Mouse (Mus musculus) intestine, embryonic 15.5 days (tissue): ENCODE measurements at regions not wholly inside any gene's neighbourhood (a gene's known extent, or its start where the extent isn't known, plus 50 kb on each side); places are given as distances from the start of the nearest gene placed in this dataset.
"Not testable (repeated sequence)": the region's sequence is repeated elsewhere in the genome, so short reads cannot be mapped to it uniquely, and the experiment has no call there.

Experiments used
- ATAC-seq: fragments of 200-750 bp; cut with Nextera tagmentation; 2 replicates; pipeline ENCODE4 v1.8.0; 2017; ENCODE audit warnings: moderate TSS enrichment, moderate library complexity
- H3K27ac ChIP-seq: fragments of 300-500 bp; sonication (generic); 2 replicates; pipeline ENCODE4 v1.5.1; 2015; ENCODE audit warnings: mild to moderate bottlenecking, inconsistent platforms
- H3K27me3 ChIP-seq: fragments of 300-500 bp; sonication (generic); replicated peaks from 2 replicates; pipeline ENCODE4 v1.6.1; 2015; ENCODE audit warnings: inconsistent platforms
- H3K36me3 ChIP-seq: fragments of 300-500 bp; sonication (generic); 2 replicates; pipeline ENCODE4 v1.6.1; 2015; ENCODE audit warnings: inconsistent platforms
- H3K4me1 ChIP-seq: fragments of 300-500 bp; sonication (generic); replicated peaks from 2 replicates; pipeline ENCODE4 v1.6.1; 2015; ENCODE audit warnings: inconsistent platforms
- H3K4me2 ChIP-seq: fragments of 300-500 bp; sonication (generic); replicated peaks from 2 replicates; pipeline ENCODE4 v1.6.1; 2015; ENCODE audit warnings: mild to moderate bottlenecking, inconsistent platforms
- H3K4me3 ChIP-seq: fragments of 300-500 bp; sonication (generic); replicated peaks from 2 replicates; pipeline ENCODE4 v1.5.1; 2015; ENCODE audit warnings: inconsistent platforms
- H3K9ac ChIP-seq: fragments of 300-500 bp; sonication (generic); 2 replicates; pipeline ENCODE4 v1.6.1; 2015; ENCODE audit warnings: inconsistent platforms
- H3K9me3 ChIP-seq: fragments of 300-500 bp; sonication (generic); 2 replicates; pipeline ENCODE4 v1.6.1; 2016; ENCODE audit warnings: inconsistent platforms
- WGBS: fragments of 180-500 bp; shearing (Covaris S2); methylation state at CpG from one replicate; pipeline ENCODE4 v1.1.7; 2015; 5-methylcytosine and 5-hydroxymethylcytosine counted together

DNA sequence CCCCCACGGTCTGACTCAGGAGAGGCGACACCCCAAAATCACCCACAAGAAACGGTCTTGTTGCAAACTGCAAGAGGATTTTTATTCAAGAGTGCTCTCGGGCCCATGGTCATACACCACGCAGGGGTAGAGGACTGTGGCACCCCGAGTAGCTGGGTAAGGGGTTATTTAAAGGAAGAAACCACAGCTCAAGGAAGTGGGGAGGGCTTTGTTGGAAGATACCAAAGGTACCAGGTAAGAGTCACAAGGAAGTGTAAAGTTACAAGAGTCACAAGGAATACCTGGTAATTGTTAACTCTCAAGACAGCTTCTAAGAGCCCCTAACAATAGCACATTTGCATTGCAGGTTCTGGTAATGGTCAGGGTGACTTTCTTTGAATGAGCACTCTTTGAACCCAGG, 170.2 kb downstream of the Snx19 start:
- not testable (repeated sequence) for H3K36me3 ChIP-seq, H3K4me2 ChIP-seq, H3K27me3 ChIP-seq, H3K9me3 ChIP-seq, H3K9ac ChIP-seq, ATAC-seq, H3K27ac ChIP-seq, H3K4me1 ChIP-seq, H3K4me3 ChIP-seq
- 83% methylated on average over 6 of the region's 6 CpGs for WGBS

DNA sequence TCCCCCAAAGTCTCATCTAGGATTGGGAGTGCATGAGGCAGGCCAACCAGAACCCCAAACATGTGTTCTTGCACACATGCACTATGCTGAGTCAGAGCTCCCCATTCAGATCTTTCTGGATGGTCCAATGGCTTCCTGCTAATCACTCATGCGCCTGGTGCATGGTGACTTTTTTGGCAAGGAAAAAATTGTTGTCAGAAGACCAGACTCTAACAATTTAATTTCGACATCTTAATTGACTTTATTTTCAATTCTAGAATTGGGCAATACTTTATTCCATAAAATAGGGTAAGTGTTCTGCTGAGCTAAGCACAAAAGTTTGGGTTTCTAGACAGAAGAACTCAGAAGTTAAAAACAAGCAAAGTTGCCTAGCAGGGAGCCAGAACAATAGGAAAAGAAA, 165.7 kb downstream of the Snx19 start:
- Histone ChIP-seq H3K4me1 (no peaks in the 10 kb centered on the region), H3K9ac (no peak overlapping the region), H3K27ac (no peak overlapping the region), H3K36me3 (no peaks in the 10 kb centered on the region), H3K4me3 (no peak overlapping the region), H3K27me3 (no peaks in the 10 kb centered on the region), H3K4me2 (no peak overlapping the region), H3K9me3 (no peaks in the 10 kb centered on the region)
- WGBS = 91% methylated on average over 2 of the region's 2 CpGs
- ATAC-seq = no peak

DNA sequence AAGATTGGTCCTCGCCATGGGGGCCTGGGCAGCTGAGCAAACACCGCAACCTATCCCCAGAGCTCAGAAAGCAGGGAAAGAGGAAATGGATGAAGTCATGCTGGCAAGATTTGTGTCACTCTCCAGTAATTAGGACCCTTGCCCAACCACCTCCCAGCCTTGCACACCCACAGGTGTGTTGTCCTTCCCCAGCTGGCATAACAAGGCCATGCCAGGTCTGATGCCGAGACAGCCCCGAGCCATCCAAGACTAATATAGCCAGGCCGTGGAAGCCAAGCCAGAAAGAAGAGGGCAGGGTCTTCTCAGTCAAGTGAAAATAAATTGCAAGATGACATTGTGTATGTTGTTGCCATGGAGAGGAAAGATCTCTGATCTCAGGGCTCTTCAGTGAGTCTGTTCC, 164.3 kb downstream of the Snx19 start:
- H3K27ac ChIP-seq = no peak overlapping the region
- 62% methylated on average over 5 of the region's 5 CpGs for WGBS

DNA sequence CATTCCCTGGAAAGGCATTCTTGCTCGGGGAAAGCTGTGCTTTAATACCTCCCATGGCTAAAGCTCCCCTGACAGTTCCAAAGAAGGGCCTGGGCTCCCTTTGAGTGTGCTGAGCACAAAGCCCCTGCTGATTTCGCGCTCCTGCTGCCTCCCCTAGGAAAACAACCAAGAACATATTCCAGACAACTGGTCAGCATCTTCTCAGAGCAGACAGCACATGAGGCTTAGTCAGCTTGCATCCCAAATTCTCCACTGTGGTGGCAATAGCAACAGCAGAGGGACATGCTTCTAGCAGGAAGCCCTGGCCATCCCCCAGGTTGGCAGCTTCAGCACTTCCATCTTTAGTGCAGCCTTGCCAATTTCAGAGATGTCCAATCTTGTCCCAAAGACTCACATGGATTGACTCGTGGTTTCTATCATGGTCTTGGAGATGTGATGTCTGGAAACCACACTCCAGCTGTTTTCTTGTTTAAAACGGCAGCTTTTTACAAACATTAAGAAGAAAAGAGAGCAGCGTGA, 163.8 kb downstream of the Snx19 start:
- 60% methylated on average over 6 of the region's 6 CpGs for WGBS
- H3K4me1 ChIP-seq = no peaks in the 10 kb centered on the region
- H3K36me3 ChIP-seq = no peaks in the 10 kb centered on the region
- no peak overlapping the region for H3K9ac ChIP-seq
- no peaks in the 10 kb centered on the region for H3K9me3 ChIP-seq
- no peak overlapping the region for H3K27ac ChIP-seq
- no peaks in the 10 kb centered on the region for H3K27me3 ChIP-seq
- no peak overlapping the region for H3K4me3 ChIP-seq
- H3K4me2 ChIP-seq = no peak overlapping the region
- no peak for ATAC-seq

More for the DNA sequence above, 164.3 kb downstream of the Snx19 start:
- no peak overlapping the region for H3K4me2 ChIP-seq
- H3K4me3 ChIP-seq = no peak overlapping the region
- H3K27me3 ChIP-seq = no peaks in the 10 kb centered on the region
- no peaks in the 10 kb centered on the region for H3K4me1 ChIP-seq
- no peaks in the 10 kb centered on the region for H3K9me3 ChIP-seq
- ATAC-seq = no peak
- no peaks in the 10 kb centered on the region for H3K36me3 ChIP-seq
- H3K9ac ChIP-seq = no peak overlapping the region

DNA sequence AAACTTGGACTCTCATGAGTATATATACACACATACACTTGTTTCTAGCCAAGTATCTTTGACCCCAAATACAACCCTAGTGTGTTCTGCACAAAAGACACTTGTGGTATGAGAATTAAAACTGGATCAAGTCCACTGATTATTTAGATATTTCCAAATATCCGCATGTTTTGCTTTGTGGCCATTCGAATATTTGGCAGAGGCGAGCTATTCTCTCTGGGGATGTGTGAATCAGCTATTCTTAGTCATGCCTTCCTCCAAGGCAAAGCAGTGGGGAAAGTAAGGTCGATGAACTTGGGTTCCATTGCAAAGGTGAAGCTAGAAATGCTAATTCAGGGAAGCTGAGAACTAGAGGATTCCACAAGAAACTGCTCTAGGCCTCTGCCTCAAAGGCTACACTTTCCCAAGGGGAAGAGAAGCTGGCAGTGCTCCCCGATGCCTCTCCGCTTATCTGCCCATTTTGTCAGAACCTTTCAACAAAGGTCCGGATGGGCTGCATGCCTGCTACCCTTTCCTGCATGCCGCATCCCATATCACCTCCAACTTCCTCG, 154.4 kb downstream of the Snx19 start:
- Histone ChIP-seq H3K27ac (no peak overlapping the region), H3K9me3 (no peaks in the 10 kb centered on the region), H3K4me3 (no peak overlapping the region), H3K36me3 (no peaks in the 10 kb centered on the region), H3K4me1 (no peaks in the 10 kb centered on the region), H3K4me2 (no peak overlapping the region), H3K9ac (no peak overlapping the region), H3K27me3 (no peaks in the 10 kb centered on the region)
- 85% methylated on average over 9 of the region's 9 CpGs for WGBS
- no peak for ATAC-seq

DNA sequence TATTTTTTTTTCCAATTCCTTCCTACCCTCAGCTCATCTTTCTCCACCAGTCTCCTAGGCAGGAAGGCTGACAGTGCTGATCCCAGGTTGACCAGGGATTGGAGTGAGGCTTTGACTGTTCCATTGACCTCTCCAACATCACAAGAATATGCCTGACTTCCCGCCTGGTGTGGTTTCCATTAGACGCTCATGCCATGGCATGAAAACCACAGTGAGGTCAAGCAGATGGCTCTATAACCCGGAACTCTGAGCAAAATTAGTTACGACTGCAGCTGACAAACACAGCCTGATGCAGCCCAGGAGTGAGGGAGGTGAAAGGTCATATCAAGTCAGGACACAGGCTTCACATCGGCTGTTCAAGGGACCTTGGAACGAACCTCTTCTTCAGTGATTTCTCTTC, 153.6 kb downstream of the Snx19 start:
- Histone ChIP-seq H3K4me1 (no peaks in the 10 kb centered on the region), H3K27me3 (no peaks in the 10 kb centered on the region), H3K4me3 (no peak overlapping the region), H3K4me2 (no peak overlapping the region), H3K9ac (no peak overlapping the region), H3K27ac (no peak overlapping the region), H3K36me3 (no peaks in the 10 kb centered on the region), H3K9me3 (no peaks in the 10 kb centered on the region)
- WGBS = 43% methylated on average over 6 of the region's 6 CpGs
- no peak for ATAC-seq

DNA sequence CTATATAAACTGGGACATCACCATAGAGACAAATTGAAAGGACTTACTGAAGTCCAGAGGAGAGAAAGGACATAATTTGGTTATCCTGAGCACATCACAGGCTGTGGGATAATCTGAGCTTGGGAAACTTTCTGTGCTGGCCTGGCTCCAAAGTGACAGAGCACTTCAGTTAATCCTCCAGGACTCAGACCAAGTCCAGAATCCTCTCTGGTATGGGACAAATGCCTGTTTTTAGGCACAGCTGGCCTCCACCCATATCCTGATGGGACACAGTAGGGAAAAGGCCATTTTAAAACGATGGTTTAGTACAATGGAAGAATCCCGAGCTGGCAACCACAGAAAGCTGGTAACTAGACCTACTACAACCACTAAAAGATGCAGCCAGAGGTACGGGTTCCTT, 151.3 kb downstream of the Snx19 start:
- H3K4me3 ChIP-seq = no peak overlapping the region
- no peak for ATAC-seq
- H3K27me3 ChIP-seq = no peaks in the 10 kb centered on the region
- WGBS = 66% methylated on average over 3 of the region's 3 CpGs
- H3K9ac ChIP-seq = no peak overlapping the region
- no peak overlapping the region for H3K4me2 ChIP-seq
- no peaks in the 10 kb centered on the region for H3K9me3 ChIP-seq
- no peaks in the 10 kb centered on the region for H3K36me3 ChIP-seq
- H3K4me1 ChIP-seq = no peaks in the 10 kb centered on the region
- no peak overlapping the region for H3K27ac ChIP-seq

DNA sequence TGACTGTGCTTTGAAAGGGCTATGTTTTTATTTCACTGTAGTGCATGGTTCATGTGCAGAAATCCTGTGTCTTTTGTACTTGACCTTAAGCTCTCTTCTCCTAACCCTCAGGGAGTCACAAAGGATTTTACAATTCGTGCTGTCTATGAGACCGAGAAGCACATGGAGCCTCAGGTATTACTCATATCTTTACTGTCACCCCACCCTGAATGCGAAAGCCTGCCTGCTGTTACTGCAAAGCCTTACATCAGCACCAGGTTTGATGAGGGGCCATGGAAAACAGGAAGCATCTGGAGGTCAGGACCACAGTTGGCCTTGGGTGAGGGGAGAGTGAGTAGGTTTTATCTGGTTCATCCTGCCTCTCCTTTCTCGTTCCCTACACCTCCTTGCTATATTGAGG, 150.3 kb downstream of the Snx19 start:
- H3K27me3 ChIP-seq = no peaks in the 10 kb centered on the region
- no peak overlapping the region for H3K4me3 ChIP-seq
- no peaks in the 10 kb centered on the region for H3K4me1 ChIP-seq
- H3K4me2 ChIP-seq = no peak overlapping the region
- WGBS = 73% methylated on average over 4 of the region's 4 CpGs
- no peak for ATAC-seq
- no peak overlapping the region for H3K9ac ChIP-seq
- no peaks in the 10 kb centered on the region for H3K36me3 ChIP-seq
- no peak overlapping the region for H3K27ac ChIP-seq
- H3K9me3 ChIP-seq = no peaks in the 10 kb centered on the region

DNA sequence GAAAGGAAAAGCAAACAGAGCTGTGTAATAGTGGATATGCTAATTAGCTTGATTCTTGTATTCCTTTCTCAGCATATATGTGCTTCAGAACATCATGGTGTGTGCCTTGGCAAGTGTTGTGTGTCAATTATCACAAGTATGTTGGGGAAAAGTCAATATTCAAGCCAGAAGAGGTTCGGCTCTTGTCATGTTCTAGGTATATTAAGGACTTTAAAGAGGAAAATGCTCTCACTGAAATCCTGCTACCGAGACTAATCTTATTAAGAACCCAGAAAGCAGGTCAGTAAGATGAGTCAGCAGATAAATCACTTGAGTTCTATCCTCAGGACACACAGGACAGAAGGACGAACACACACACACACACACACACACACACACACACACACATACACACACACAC, 148.6 kb downstream of the Snx19 start:
- no peak for ATAC-seq
- Histone ChIP-seq H3K4me3 (no peak overlapping the region), H3K4me2 (no peak overlapping the region), H3K36me3 (no peaks in the 10 kb centered on the region), H3K9me3 (no peaks in the 10 kb centered on the region), H3K4me1 (no peaks in the 10 kb centered on the region; the same call in 1 of the 2 replicates), H3K9ac (no peak overlapping the region), H3K27ac (no peak overlapping the region), H3K27me3 (no peaks in the 10 kb centered on the region)
- 66% methylated on average over 3 of the region's 3 CpGs for WGBS

DNA sequence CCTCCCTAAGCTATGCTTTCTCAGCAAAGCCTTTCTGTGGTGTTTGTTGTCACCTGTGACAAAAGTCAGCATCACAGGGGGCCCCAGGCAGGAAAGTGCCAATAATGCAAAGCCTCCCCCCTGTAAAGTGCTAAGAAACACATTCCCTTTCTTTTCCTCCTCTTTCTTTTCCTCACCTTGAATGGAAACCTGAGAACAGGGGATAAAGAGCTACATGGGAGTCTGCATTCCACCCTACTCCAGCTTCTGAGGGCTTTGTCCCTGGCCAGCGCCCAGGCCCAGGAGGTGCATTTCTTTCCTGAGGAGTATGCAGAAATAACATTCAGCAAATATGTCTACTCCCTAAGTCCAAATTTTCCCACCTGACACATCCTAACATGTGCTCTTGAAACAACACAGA, 146.4 kb downstream of the Snx19 start:
- 42% methylated on average over 1 of the region's 1 CpGs for WGBS
- H3K4me2 ChIP-seq = no peak overlapping the region
- H3K27ac ChIP-seq = no peak overlapping the region
- no peak overlapping the region for H3K9ac ChIP-seq
- no peaks in the 10 kb centered on the region for H3K27me3 ChIP-seq
- H3K9me3 ChIP-seq = no peaks in the 10 kb centered on the region
- H3K4me1 ChIP-seq = no peaks in the 10 kb centered on the region; the same call in 1 of the 2 replicates
- no peak for ATAC-seq
- H3K4me3 ChIP-seq = no peak overlapping the region
- H3K36me3 ChIP-seq = no peaks in the 10 kb centered on the region

DNA sequence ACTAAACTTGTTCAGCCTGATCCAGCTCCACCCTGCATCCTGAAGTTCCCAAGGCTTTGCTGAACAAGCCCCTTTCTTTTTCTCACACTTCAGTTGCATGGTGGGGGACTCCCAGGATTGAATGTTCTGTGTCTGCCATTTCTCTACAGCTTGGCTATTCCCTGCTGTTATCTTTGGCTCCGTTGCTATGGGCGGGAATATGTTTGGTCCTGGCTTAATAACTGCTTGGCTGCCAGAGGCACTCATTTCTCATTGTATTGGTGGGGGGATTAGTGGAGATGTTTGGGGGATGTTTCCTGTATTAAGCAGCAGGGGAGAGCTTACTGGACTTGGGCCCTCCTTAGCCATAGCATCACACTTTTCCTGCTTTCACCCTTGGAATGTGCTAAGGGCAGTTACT, 144.1 kb downstream of the Snx19 start:
- 18% methylated on average over 2 of the region's 2 CpGs for WGBS
- no peak for ATAC-seq
- no peaks in the 10 kb centered on the region for H3K36me3 ChIP-seq
- no peak overlapping the region for H3K9ac ChIP-seq
- H3K4me1 ChIP-seq = no peaks in the 10 kb centered on the region; the same call in 1 of the 2 replicates
- H3K27me3 ChIP-seq = no peaks in the 10 kb centered on the region
- H3K27ac ChIP-seq = no peak overlapping the region
- no peaks in the 10 kb centered on the region for H3K9me3 ChIP-seq
- no peak overlapping the region for H3K4me3 ChIP-seq
- no peak overlapping the region for H3K4me2 ChIP-seq

DNA sequence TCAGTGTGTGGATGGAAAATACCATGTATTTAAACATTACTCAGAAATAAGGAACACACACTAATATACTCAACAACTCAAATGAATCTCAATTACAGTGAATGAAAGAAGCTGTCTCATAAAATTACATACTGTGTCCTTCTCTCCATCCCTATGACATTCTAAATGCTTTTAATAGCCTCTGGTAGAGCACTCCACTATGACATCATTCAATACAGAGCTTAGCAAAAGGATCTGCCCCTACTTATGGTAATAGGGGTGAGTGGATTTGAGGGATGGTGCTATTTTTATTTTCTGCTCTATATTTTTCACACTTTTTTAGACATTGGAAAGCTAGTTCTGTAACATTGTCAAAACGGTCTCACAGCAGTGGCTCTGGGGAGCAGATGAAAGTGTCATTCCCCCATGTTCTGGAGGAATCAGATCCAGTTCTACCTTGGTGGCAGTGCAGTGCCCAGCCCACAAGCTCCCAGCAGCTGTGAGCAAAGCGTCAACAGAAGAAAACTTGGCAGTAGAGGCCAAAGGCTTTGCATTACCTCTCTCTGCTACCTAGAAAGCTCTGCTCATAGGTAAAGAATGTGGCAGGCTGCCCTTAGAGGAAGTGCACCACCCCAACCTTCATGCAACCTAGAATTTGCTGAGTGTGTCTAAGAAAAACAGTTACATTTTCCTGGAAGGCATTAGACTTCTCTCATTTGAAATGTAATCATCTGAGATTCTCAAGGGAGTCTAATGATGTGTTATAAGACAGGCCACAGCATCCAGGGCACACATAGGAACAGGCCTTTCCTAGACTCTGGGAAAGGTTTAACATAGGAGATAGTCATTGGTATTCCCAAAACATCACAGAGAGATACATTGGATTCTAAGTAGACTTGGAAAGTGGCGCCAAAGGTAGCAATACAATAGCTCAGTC, 138.1 kb downstream of the Snx19 start:
- WGBS = 89% methylated on average over 3 of the region's 3 CpGs
- Histone ChIP-seq H3K36me3 (no peaks in the 10 kb centered on the region), H3K27ac (no peak overlapping the region), H3K4me3 (no peak overlapping the region), H3K9ac (no peak overlapping the region), H3K4me2 (no peak overlapping the region), H3K27me3 (no peaks in the 10 kb centered on the region), H3K4me1 (no peaks in the 10 kb centered on the region), H3K9me3 (no peaks in the 10 kb centered on the region)
- ATAC-seq = no peak

DNA sequence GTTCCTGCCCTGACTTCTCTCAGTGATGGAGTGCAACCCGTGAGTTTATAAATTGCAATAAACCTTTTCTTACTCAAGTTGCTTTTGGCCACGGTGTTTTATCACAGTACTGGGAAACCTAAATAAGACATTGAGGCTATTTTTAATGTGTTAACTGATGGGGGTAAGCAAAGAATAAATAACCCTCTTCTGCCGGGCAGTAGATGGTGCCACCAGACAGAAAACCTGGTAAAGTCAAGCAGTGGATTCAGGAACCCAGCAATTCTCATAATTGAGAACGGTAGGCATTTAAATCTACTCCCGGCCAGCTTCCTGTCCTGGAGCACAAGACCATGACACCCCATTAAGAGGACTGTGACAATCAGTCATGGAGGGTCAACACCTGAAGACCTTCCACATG, 136.5 kb downstream of the Snx19 start:
- Histone ChIP-seq H3K9ac (no peak overlapping the region), H3K27me3 (no peaks in the 10 kb centered on the region), H3K4me2 (no peak overlapping the region), H3K36me3 (no peaks in the 10 kb centered on the region), H3K4me3 (no peak overlapping the region), H3K4me1 (no peaks in the 10 kb centered on the region), H3K27ac (no peak overlapping the region), H3K9me3 (no peaks in the 10 kb centered on the region)
- 68% methylated on average over 5 of the region's 5 CpGs for WGBS
- ATAC-seq = no peak
